Mouse (Mus musculus): ENCODE measurements around the gene Hip1.

DNA sequence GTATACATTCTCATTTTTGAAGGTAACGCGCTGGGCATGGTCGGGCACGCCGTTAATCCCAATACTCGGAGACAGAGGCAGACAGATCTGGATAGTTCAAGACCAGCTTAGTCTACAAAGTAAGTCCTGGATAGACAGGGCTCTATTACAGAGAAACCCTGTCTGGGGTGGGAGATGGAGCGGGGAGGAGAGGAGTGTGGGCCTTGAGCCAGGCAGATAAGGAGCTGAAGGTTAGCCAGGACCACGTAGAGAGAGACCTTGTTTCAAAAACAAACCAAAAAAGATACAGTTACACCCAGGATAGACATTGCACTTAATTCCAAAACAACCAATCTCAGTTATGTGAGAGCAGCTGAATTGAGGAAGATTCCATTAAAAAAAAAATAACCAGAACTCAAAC lies 99.2 kb downstream of the Hip1 start:
- no peak for TF ChIP-seq ZC3H11A (IDR thresholded peaks at IDR 0.05; ENCODE audit: borderline replicate concordance, low read depth, low read length)
- TF ChIP-seq CHD2 (IDR thresholded peaks at IDR 0.05; ENCODE audit: low read depth, low read length): no peak
- no peak for TF ChIP-seq ZNF384 (IDR thresholded peaks at IDR 0.05; ENCODE audit: low read depth, low read length)
- TF ChIP-seq MAFK (IDR thresholded peaks at IDR 0.05; ENCODE audit: insufficient read depth, low read depth, low read length): no peak
